Mouse (Mus musculus) hindbrain, postnatal 0 days (tissue): ENCODE results near the gene B4galt3. TPM values are rescaled to one million over a fixed set of nuclear protein-coding genes. Genes with fewer than 3 reads are reported as not detected.

Experiments used
- ATAC-seq: fragments of 200-750 bp; cut with Nextera tagmentation; 2 replicates; pipeline ENCODE4 v1.8.0; 2017; ENCODE audit warnings: mild to moderate bottlenecking, moderate TSS enrichment, moderate library complexity
- DNase-seq: peaks from one replicate; pipeline ENCODE4 v3.0.0-alpha.2; 2015; ENCODE audit warnings: low spot score
- H3K27ac ChIP-seq: fragments of 300-500 bp; sonication (generic); 2 replicates; pipeline ENCODE4 v1.5.1; 2014; ENCODE audit warnings: mild to moderate bottlenecking
- H3K27me3 ChIP-seq: fragments of 300-500 bp; sonication (generic); 2 replicates; pipeline ENCODE4 v1.6.1; 2014; ENCODE audit warnings: low read length, mixed read lengths; ENCODE audit not compliant: insufficient read depth
- H3K36me3 ChIP-seq: fragments of 300-500 bp; sonication (generic); 2 replicates; pipeline ENCODE4 v1.6.1; 2014; ENCODE audit warnings: low read length, mixed read lengths; ENCODE audit not compliant: insufficient read depth
- H3K4me1 ChIP-seq: fragments of 300-500 bp; sonication (generic); 2 replicates; pipeline ENCODE4 v1.6.1; 2014; ENCODE audit warnings: antibody characterized with exemption, low read length, mixed read lengths; ENCODE audit not compliant: insufficient read depth
- H3K4me2 ChIP-seq: fragments of 300-500 bp; sonication (generic); 2 replicates; pipeline ENCODE4 v1.6.1; 2014; ENCODE audit warnings: low read depth, mild to moderate bottlenecking, low read length, moderate library complexity, mixed read lengths
- H3K4me3 ChIP-seq: fragments of 300-500 bp; sonication (generic); 2 replicates; pipeline ENCODE4 v1.5.1; 2014; ENCODE audit warnings: low read length
- H3K9ac ChIP-seq: fragments of 300-500 bp; sonication (generic); replicated peaks from 2 replicates; pipeline ENCODE4 v1.6.1; 2014; ENCODE audit warnings: mild to moderate bottlenecking, low read length, moderate library complexity, mixed read lengths
- H3K9me3 ChIP-seq: fragments of 300-500 bp; sonication (generic); 2 replicates; pipeline ENCODE4 v1.6.1; 2016; ENCODE audit warnings: low read length, mixed read lengths
- CTCF ChIP-seq: IDR thresholded peaks from 2 replicates; pipeline ENCODE4 v1.5.1; 2016; ENCODE audit warnings: antibody characterized with exemption, control low read depth, low read depth
- WGBS: fragments of 180-500 bp; shearing (Covaris S2); extraction: QIAGEN DNeasy Blood & Tissue Kit; methylation state at CpG from one replicate; pipeline ENCODE4 v1.1.7; 2014; 5-methylcytosine and 5-hydroxymethylcytosine counted together
- polyA plus RNA-seq: library from polyadenylated mRNA; unstranded; fragments of >200 nt; fragmentation: Nextera tagmentation; extraction: Ambion mirVana; gene quantifications from 2 replicates; pipeline ENCODE4 v1.2.1, GENCODE M21; 2015
- total RNA-seq: library from RNA; depleted of rRNA; stranded (reverse); fragments of >200 nt; gene quantifications from 2 replicates; pipeline ENCODE4 v1.2.3, GENCODE M21; 2014

Gene B4galt3
- total and polyA plus RNA-seq, 2 experiments from 2014 or later, result 80.5 to 91.9 TPM

- Histone ChIP-seq H3K27ac (no peak overlapping the region), H3K27me3 (no peaks in the 10 kb centered on the region), H3K9ac (no peak overlapping the region), H3K36me3 (peaks cover 27% of the 10 kb centered on the region), H3K4me1 (no peaks in the 10 kb centered on the region), H3K4me3 (no peak overlapping the region), H3K4me2 (no peak overlapping the region), H3K9me3 (no peaks in the 10 kb centered on the region)
- ATAC-seq (no peak), DNase-seq (no peak)
- TF ChIP-seq CTCF, result no peak
- WGBS, result 86% methylated on average over 5 of the region's 5 CpGs
Observed at GRCm38 (mm10) chr1:171232348-171232747, 37.8 kb upstream of the B4galt3 start.

- DNase-seq (no peak), ATAC-seq (no peak)
- Histone ChIP-seq H3K36me3 (peaks cover 34% of the 10 kb centered on the region), H3K27me3 (no peaks in the 10 kb centered on the region), H3K4me1 (no peaks in the 10 kb centered on the region), H3K9me3 (no peaks in the 10 kb centered on the region), H3K4me3 (no peak overlapping the region), H3K4me2 (no peak overlapping the region), H3K27ac (no peak overlapping the region), H3K9ac (no peak overlapping the region)
- WGBS, result 87% methylated on average over 12 of the region's 12 CpGs
- no peak for TF ChIP-seq CTCF
Observed at GRCm38 (mm10) chr1:171232800-171233730, 37.1 kb upstream of the B4galt3 start.

DNA sequence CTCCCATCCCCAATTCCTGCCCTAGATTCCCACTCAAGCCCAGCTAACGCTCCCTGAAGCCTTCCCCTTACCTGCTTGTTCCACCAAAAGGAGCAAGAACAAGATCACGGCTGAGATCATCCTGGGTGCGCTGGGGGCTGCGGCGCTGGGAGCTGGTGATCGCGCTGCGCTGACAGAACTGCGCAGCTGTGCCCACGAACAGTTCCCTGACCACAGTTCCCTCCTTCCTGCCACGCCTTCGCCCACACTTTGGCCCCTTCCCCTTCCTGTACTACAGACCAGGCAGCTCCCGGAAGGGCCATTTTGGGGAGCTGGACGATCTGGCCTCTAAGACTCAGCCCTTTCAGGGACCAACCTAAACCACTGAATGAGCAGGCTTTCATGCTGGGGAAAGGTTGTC lies 36.0 kb upstream of the B4galt3 start, which contains the start of gene Fcer1g:
TSS of gene Fcer1g (minus strand) at position 240 of the 400 bp plus-strand sequence.
- WGBS, result 92% methylated on average over 14 of the region's 14 CpGs
- DNase-seq (no peak), ATAC-seq (no peak)
- Histone ChIP-seq H3K4me3 (no peak within 1 kb of the TSS), H3K27me3 (no peaks in the 10 kb centered on the region), H3K27ac (no peak within 1 kb of the TSS), H3K36me3 (peaks cover 42% of the 10 kb centered on the region), H3K4me1 (no peaks in the 10 kb centered on the region), H3K9ac (no peak within 1 kb of the TSS), H3K9me3 (no peaks in the 10 kb centered on the region), H3K4me2 (no peak within 1 kb of the TSS)
- no peak for TF ChIP-seq CTCF

GRCm38 (mm10) chr1:171234538-171234937 lies 35.6 kb upstream of the B4galt3 start:
- DNase-seq (no peak), ATAC-seq (no peak)
- no peak overlapping the region for H3K4me3 ChIP-seq
- no peaks in the 10 kb centered on the region for H3K27me3 ChIP-seq
- H3K4me1 ChIP-seq, result no peaks in the 10 kb centered on the region
- WGBS, result 96% methylated on average over 4 of the region's 4 CpGs
- H3K9me3 ChIP-seq, result no peaks in the 10 kb centered on the region
- TF ChIP-seq CTCF, result no peak
- H3K9ac ChIP-seq, result no peak overlapping the region
- H3K27ac ChIP-seq, result no peak overlapping the region
- H3K36me3 ChIP-seq, result peaks cover 43% of the 10 kb centered on the region
- H3K4me2 ChIP-seq, result no peak overlapping the region

DNA sequence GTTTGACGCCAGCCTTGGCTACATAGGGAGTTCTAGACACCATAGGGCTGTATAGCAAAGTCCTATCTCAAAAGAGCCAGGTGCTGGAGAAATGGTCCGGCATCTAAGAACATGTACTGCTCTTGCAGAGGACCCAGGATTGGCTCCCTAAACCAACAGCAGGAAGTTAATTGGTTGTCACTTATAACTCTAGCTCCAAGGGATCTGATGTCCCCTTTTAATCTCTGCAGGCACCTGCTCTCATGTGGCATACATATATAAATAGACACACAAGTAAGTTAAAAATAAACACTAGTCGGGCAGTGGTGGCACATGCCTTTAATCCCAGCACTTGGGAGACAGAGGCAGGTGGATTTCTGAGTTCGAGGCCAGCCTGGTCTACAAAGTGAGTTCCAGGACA lies 34.3 kb upstream of the B4galt3 start:
- no peak overlapping the region for H3K9ac ChIP-seq
- ATAC-seq, result no peak
- no peaks in the 10 kb centered on the region for H3K27me3 ChIP-seq
- no peak overlapping the region for H3K4me3 ChIP-seq
- H3K36me3 ChIP-seq, result peaks cover 47% of the 10 kb centered on the region
- H3K27ac ChIP-seq, result no peak overlapping the region
- H3K4me2 ChIP-seq, result no peak overlapping the region
- H3K4me1 ChIP-seq, result no peaks in the 10 kb centered on the region
- no peaks in the 10 kb centered on the region for H3K9me3 ChIP-seq
- DNase-seq, result no peak
- 88% methylated on average over 4 of the region's 4 CpGs for WGBS
- no peak for TF ChIP-seq CTCF

GRCm38 (mm10) chr1:171237438-171237837 lies 32.7 kb upstream of the B4galt3 start:
- Histone ChIP-seq H3K4me1 (no peaks in the 10 kb centered on the region), H3K36me3 (peaks cover 48% of the 10 kb centered on the region), H3K27ac (no peak overlapping the region), H3K9me3 (no peaks in the 10 kb centered on the region), H3K4me3 (no peak overlapping the region), H3K27me3 (no peaks in the 10 kb centered on the region), H3K9ac (no peak overlapping the region), H3K4me2 (no peak overlapping the region)
- TF ChIP-seq CTCF, result no peak
- WGBS, result 94% methylated on average over 6 of the region's 6 CpGs
- no peak for DNase-seq
- no peak for ATAC-seq

DNA sequence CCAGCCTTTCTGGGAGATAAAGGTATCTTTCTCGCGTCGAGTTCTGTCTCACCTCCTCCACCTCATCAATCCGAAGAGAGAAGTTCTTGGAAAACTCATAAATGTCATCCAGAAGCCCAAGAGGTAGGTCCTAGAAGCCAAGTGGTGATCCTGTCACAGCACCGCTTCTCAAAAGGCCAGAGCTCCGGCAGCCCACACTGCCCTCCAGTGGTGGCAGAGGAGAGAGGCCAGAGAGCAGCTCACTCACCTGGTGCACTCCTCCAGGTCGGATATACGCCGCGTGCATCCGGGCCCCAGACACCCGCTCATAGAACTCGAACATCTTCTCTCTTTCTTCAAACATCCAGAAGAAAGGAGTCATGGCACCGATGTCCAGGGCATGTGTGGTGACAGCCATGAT lies 31.7 kb upstream of the B4galt3 start:
- TF ChIP-seq CTCF, result peak; percentile 82
- no peak overlapping the region for H3K27ac ChIP-seq
- peaks cover 51% of the 10 kb centered on the region for H3K36me3 ChIP-seq
- no peak overlapping the region for H3K4me3 ChIP-seq
- H3K9ac ChIP-seq, result no peak overlapping the region
- ATAC-seq (no peak), DNase-seq (peak; percentile 63)
- WGBS, result 70% methylated on average over 14 of the region's 14 CpGs
- H3K9me3 ChIP-seq, result no peaks in the 10 kb centered on the region
- no peaks in the 10 kb centered on the region for H3K4me1 ChIP-seq
- no peaks in the 10 kb centered on the region for H3K27me3 ChIP-seq
- H3K4me2 ChIP-seq, result no peak overlapping the region
